Mouse (Mus musculus) hindbrain, embryonic 11.5 days (tissue): ENCODE data around the gene Mboat2. TPM values are rescaled to one million over a fixed set of nuclear protein-coding genes. Genes with fewer than 3 reads are reported as not detected.

ENCODE experiments used
- ATAC-seq: fragments of 200-750 bp; cut with Nextera tagmentation; 2 replicates; pipeline ENCODE4 v1.8.0; 2017; ENCODE audit warnings: mild to moderate bottlenecking, moderate TSS enrichment, moderate library complexity; ENCODE audit not compliant: low FRiP score
- DNase-seq: peaks from one replicate; pipeline ENCODE4 v3.0.0-alpha.2; 2015; ENCODE audit warnings: low spot score
- H3K27ac ChIP-seq: fragments of 300-500 bp; sonication (generic); 2 replicates; pipeline ENCODE4 v1.5.1; 2014; ENCODE audit warnings: mild to moderate bottlenecking, low read depth, low read length
- H3K27me3 ChIP-seq: fragments of 300-500 bp; sonication (generic); 2 replicates; pipeline ENCODE4 v1.6.1; 2014; ENCODE audit warnings: mild to moderate bottlenecking, low read length, moderate library complexity, mixed read lengths; ENCODE audit not compliant: control insufficient read depth, insufficient read depth
- H3K36me3 ChIP-seq: fragments of 300-500 bp; sonication (generic); 2 replicates; pipeline ENCODE4 v1.6.1; 2014; ENCODE audit warnings: mild to moderate bottlenecking, low read length, moderate library complexity, mixed read lengths; ENCODE audit not compliant: control insufficient read depth, insufficient read depth
- H3K4me1 ChIP-seq: fragments of 300-500 bp; sonication (generic); replicated peaks from 2 replicates; pipeline ENCODE4 v1.6.1; 2014; ENCODE audit warnings: low read length, mixed read lengths; ENCODE audit not compliant: control insufficient read depth, insufficient read depth
- H3K4me2 ChIP-seq: fragments of 300-500 bp; sonication (generic); replicated peaks from 2 replicates; pipeline ENCODE4 v1.6.1; 2014; ENCODE audit warnings: mild to moderate bottlenecking, low read depth, low read length
- H3K4me3 ChIP-seq: fragments of 300-500 bp; sonication (generic); 2 replicates; pipeline ENCODE4 v1.5.1; 2014; ENCODE audit warnings: low read depth, low read length
- H3K9ac ChIP-seq: fragments of 300-500 bp; sonication (generic); 2 replicates; pipeline ENCODE4 v1.6.1; 2014; ENCODE audit warnings: low read depth, low read length
- H3K9me3 ChIP-seq: fragments of 300-500 bp; sonication (generic); 2 replicates; pipeline ENCODE4 v1.6.1; 2016; ENCODE audit warnings: low read length; ENCODE audit not compliant: control insufficient read depth
- WGBS: fragments of 180-500 bp; shearing (Covaris S2); extraction: QIAGEN DNeasy Blood & Tissue Kit; methylation state at CpG from one replicate; pipeline ENCODE4 v1.1.7; 2014; 5-methylcytosine and 5-hydroxymethylcytosine counted together
- polyA plus RNA-seq: library from polyadenylated mRNA; unstranded; fragments of >200 nt; fragmentation: Nextera tagmentation; extraction: Ambion mirVana; gene quantifications from 2 replicates; pipeline ENCODE4 v1.2.1, GENCODE M21; 2014

The Mboat2 gene
- polyA plus RNA-seq, 1 experiment from 2014 or later, result 59.5 TPM

- DNase-seq, result no peak
- H3K27me3 ChIP-seq, result no peaks in the 10 kb centered on the region
- ATAC-seq, result no peak
- H3K4me3 ChIP-seq, result no peak overlapping the region
- 78% methylated on average over 4 of the region's 4 CpGs for WGBS
- no peak overlapping the region for H3K27ac ChIP-seq
- no peak overlapping the region for H3K4me2 ChIP-seq
- no peaks in the 10 kb centered on the region for H3K36me3 ChIP-seq
- no peak overlapping the region for H3K9ac ChIP-seq
- H3K4me1 ChIP-seq, result 0 out of 2 replicates have a peak, but pooled peaks cover 2% of the 10 kb centered on the region
- H3K9me3 ChIP-seq, result no peaks in the 10 kb centered on the region
These were observed 14.7 kb downstream of the Mboat2 start for GRCm38 (mm10) chr12:24845344-24845743.

GRCm38 (mm10) chr12:24848107-24848506 is 17.4 kb downstream of the Mboat2 start:
- ATAC-seq, result no peak
- H3K4me1 ChIP-seq, result no peaks in the 10 kb centered on the region
- H3K36me3 ChIP-seq, result no peaks in the 10 kb centered on the region
- DNase-seq, result no peak
- no peak overlapping the region for H3K27ac ChIP-seq
- 83% methylated on average over 5 of the region's 5 CpGs for WGBS
- no peak overlapping the region for H3K4me2 ChIP-seq
- H3K9ac ChIP-seq, result no peak overlapping the region
- no peaks in the 10 kb centered on the region for H3K27me3 ChIP-seq
- H3K4me3 ChIP-seq, result no peak overlapping the region
- no peaks in the 10 kb centered on the region for H3K9me3 ChIP-seq

- H3K9me3 ChIP-seq, result no peaks in the 10 kb centered on the region
- 92% methylated on average over 5 of the region's 5 CpGs for WGBS
- DNase-seq (no peak), ATAC-seq (no peak)
- H3K4me3 ChIP-seq, result no peak overlapping the region
- H3K4me1 ChIP-seq, result no peaks in the 10 kb centered on the region
- H3K27ac ChIP-seq, result no peak overlapping the region
- H3K36me3 ChIP-seq, result no peaks in the 10 kb centered on the region
- H3K9ac ChIP-seq, result no peak overlapping the region
- H3K27me3 ChIP-seq, result no peaks in the 10 kb centered on the region
- no peak overlapping the region for H3K4me2 ChIP-seq
These were observed 26.7 kb downstream of the Mboat2 start for GRCm38 (mm10) chr12:24857354-24857753.

- Histone ChIP-seq H3K27me3 (no peaks in the 10 kb centered on the region), H3K9me3 (no peaks in the 10 kb centered on the region), H3K4me1 (no peaks in the 10 kb centered on the region), H3K27ac (no peak overlapping the region), H3K9ac (no peak overlapping the region), H3K4me3 (no peak overlapping the region), H3K4me2 (no peak overlapping the region), H3K36me3 (no peaks in the 10 kb centered on the region)
- ATAC-seq, result no peak
- DNase-seq, result no peak
- 78% methylated on average over 7 of the region's 7 CpGs for WGBS
These were observed 28.7 kb downstream of the Mboat2 start for GRCm38 (mm10) chr12:24859357-24859756.

- Histone ChIP-seq H3K4me3 (no peak overlapping the region), H3K27ac (no peak overlapping the region), H3K36me3 (no peaks in the 10 kb centered on the region), H3K9me3 (no peaks in the 10 kb centered on the region), H3K4me1 (peaks cover 2% of the 10 kb centered on the region; the same call in 1 of the 2 replicates), H3K9ac (no peak overlapping the region), H3K27me3 (no peaks in the 10 kb centered on the region), H3K4me2 (no peak overlapping the region)
- DNase-seq (no peak), ATAC-seq (no peak)
- 89% methylated on average over 9 of the region's 9 CpGs for WGBS
These were observed 29.8 kb downstream of the Mboat2 start for GRCm38 (mm10) chr12:24860436-24860835.

- Histone ChIP-seq H3K4me2 (no peak overlapping the region), H3K27me3 (no peaks in the 10 kb centered on the region), H3K36me3 (no peaks in the 10 kb centered on the region), H3K27ac (no peak overlapping the region), H3K9ac (no peak overlapping the region), H3K9me3 (no peaks in the 10 kb centered on the region), H3K4me1 (peaks cover 2% of the 10 kb centered on the region), H3K4me3 (no peak overlapping the region)
- 75% methylated on average over 1 of the region's 1 CpGs for WGBS
- DNase-seq (no peak), ATAC-seq (no peak)
These were observed 33.1 kb downstream of the Mboat2 start for GRCm38 (mm10) chr12:24863762-24864161.

DNA sequence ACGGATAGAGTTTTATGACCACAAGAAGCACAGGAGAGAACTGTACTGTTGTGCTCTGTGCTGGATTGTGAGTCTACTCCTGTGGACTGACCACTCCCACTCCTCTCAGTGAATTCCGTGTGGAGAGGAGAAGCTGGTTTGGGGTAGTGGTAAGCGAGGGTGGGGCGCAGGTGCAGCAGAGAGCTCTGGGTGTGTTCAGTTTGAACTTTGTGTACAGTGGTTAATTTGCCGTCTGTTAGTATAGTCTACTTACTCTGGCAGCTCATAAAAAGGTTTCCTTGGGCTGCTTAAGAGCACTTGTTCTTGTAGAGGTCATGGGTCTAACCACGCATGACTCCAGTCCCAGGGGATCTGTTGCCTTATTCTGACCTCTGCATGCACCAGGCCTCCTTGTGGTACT is 36.0 kb downstream of the Mboat2 start:
- no peaks in the 10 kb centered on the region for H3K27me3 ChIP-seq
- H3K4me3 ChIP-seq, result no peak overlapping the region
- no peak for DNase-seq
- no peaks in the 10 kb centered on the region for H3K36me3 ChIP-seq
- peaks cover 4% of the 10 kb centered on the region for H3K4me1 ChIP-seq
- WGBS, result 85% methylated on average over 6 of the region's 6 CpGs
- no peak overlapping the region for H3K27ac ChIP-seq
- no peak for ATAC-seq
- H3K9me3 ChIP-seq, result no peaks in the 10 kb centered on the region
- H3K9ac ChIP-seq, result no peak overlapping the region
- H3K4me2 ChIP-seq, result no peak overlapping the region

GRCm38 (mm10) chr12:24868694-24869093 is 38.0 kb downstream of the Mboat2 start:
- H3K27ac ChIP-seq, result no peak overlapping the region
- no peak overlapping the region for H3K4me3 ChIP-seq
- WGBS, result 93% methylated on average over 4 of the region's 4 CpGs
- no peaks in the 10 kb centered on the region for H3K9me3 ChIP-seq
- DNase-seq (no peak), ATAC-seq (no peak)
- peaks cover 4% of the 10 kb centered on the region for H3K4me1 ChIP-seq
- no peaks in the 10 kb centered on the region for H3K27me3 ChIP-seq
- no peaks in the 10 kb centered on the region for H3K36me3 ChIP-seq
- H3K9ac ChIP-seq, result no peak overlapping the region
- no peak overlapping the region for H3K4me2 ChIP-seq

DNA sequence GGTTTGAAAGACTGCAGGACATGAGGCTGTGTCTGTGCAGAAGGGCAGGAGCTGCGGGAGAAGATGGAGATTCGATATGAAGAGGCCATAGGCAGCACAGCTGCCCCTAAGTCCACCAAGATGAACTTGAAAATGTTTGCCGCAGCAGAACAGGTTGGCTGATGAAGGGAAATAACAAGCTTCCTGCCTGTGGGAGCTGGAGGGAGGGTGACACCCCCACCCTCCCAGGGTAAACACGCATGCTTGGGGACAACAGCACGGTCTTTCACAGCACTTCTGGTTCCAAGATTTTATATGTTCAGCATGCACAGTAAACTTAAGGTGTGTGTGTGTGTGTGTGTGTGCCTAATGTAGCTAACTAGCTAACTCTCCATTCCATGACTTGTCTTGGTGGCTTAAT is 38.6 kb downstream of the Mboat2 start:
- no peak overlapping the region for H3K4me3 ChIP-seq
- H3K27me3 ChIP-seq, result no peaks in the 10 kb centered on the region
- no peak overlapping the region for H3K9ac ChIP-seq
- H3K9me3 ChIP-seq, result no peaks in the 10 kb centered on the region
- ATAC-seq, result no peak
- H3K27ac ChIP-seq, result no peak overlapping the region
- H3K36me3 ChIP-seq, result no peaks in the 10 kb centered on the region
- peaks cover 4% of the 10 kb centered on the region for H3K4me1 ChIP-seq
- 91% methylated on average over 5 of the region's 5 CpGs for WGBS
- H3K4me2 ChIP-seq, result no peak overlapping the region
- DNase-seq, result no peak
